Mouse (Mus musculus) regulatory T cell (primary cell): ENCODE data around the gene Rint1.
"Not testable (repeated sequence)": the region's sequence is repeated elsewhere in the genome, so short reads cannot be mapped to it uniquely, and the experiment has no call there.

Experiments
- in situ Hi-C: fragments of 300-600 bp; cut with MboI, MseI; formaldehyde crosslinking; loops from one replicate; pipeline ENCODE4 v1.15.1; 2025; ENCODE audit warnings: high pct_unique_total_duplicates

Rint1 gene

DNA sequence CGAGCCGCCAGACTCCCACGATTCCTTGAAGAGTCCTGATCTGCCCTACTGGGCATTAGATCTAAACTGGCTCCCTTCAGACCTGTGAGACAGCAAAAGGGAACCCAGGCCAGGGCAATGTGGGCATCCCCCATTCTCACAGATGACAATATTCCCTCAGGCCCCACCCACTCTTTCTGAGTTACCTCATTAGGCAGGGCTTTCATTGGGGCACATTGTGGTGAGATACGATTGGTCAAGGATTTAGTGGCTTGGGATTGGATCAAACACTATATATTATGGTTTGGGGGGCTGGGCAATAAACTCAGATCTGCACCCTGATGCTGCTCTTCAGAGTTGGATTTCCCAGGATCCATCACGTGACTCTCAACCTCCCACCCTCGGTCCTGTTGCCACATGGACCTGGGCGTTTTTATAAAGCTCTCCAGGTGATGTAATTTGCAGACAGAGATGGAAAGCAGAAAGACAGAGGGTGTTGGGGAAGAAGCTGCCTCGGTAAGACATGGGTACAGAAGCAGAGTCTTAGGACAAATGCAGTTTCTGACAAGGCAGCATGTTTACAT lies 36.7 kb downstream of the Rint1 start:
- in situ Hi-C loops = no loop called here

DNA sequence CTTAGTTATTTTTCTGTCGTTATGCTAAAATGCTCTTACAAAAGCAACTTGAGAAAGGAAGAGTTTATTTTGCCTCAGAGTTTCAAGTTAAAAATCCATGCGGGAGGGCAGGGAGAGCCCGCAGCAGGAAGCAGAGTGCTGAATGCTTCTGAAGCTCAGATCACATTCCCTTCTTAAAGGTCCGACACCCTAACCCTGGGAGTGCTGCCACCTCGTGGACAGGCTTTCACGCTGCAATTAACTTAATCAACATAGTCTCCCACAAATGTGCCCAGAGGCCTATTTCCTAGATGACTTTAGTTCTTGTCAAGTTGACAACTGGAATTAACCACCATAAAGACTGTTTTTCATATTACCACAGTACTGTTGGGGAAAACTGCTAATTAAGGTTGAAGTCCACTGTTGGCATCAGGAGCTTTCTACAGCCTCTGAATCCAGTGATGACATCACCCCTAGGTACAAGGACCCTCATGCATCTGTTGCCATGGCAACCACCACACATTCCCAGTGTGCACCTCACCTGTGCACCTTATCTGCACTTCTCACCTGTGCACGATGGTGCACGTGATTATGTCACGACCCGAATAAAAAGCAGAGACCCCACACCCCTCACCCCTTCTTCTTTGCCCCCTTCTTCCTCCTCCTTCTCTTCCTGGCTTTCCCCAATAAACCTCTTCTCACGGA lies 39.0 kb downstream of the Rint1 start:
- in situ Hi-C loops = no loop called here

DNA sequence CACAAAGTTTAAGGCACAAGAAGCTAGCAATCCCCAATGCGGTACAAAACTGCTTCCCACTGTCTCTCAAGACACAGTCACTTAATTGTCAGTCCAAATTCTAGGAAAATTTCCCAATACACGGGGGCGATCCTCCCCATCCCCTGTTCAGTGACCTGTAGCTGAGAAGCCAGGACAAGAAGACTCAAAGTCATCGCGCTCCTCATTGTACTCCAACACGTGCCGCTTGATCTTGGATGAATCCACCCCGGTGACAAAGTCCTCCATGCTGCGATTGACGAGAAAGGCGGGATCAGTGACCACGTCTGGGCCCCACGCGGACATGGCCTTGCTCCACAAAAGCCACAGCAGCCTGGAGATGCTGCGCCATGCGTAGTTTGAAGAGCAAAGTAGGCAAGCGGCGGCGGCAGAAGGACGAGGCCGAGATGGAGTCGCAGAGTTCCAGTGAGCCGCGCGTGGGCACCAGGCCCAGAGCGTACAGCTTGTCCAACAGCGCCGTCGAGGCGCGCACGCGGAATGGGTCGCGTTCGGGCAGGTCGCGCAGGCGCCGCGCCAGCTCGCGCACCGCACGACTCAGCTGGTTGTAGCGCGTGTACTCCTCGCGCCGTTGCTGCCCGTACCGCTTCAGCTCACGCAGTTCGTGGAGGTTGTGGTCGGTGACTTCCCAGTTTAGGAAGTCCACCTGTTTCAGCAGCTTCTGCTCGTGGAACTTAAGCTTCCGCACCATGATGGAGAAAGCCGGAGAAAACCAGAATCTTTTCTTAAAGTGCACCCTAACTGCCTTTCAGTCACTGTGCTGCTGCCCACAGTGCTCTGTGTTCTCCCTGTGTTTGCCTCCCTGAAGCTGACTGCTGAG lies 43.6 kb downstream of the Rint1 start:
- in situ Hi-C loops = no loop called here

DNA sequence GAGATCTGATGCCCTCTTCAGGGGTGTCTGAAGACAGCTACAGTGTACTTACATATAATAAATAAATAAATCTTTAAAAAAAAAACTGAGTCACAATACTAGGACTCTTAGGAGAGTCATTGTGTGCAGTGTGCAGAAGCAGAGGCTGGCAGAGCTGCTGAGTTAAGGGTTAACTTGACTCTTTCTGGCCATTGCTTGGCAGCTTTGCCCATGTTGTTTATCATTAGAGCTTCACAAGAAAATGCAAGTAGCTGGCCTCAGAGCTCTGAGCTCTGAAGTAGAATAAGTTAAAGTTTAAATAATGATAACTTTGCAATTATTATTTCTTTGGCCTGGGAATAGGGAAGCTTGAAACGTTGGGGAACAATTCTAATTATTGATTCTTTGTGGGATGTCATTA lies 48.2 kb downstream of the Rint1 start:
- in situ Hi-C loops = not testable (repeated sequence)

DNA sequence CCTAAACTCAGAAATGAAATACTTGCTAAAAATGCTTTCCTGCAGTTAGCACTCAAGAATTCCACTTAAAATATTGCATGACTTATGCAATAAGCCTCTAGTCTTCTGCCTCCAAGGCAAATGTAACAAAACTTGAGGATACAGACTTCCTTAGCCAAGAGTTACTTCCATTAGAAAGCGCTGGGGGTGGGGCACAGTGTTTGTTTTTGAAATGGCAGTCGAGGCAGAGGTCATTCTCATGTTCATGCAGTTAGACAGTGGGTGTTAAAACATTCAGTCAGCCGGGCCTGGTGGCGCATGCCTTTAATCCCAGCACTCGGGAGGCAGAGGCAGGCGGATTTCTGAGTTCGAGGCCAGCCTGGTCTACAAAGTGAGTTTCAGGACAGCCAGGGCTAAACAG lies 50.6 kb downstream of the Rint1 start:
- in situ Hi-C loops = no loop called here

DNA sequence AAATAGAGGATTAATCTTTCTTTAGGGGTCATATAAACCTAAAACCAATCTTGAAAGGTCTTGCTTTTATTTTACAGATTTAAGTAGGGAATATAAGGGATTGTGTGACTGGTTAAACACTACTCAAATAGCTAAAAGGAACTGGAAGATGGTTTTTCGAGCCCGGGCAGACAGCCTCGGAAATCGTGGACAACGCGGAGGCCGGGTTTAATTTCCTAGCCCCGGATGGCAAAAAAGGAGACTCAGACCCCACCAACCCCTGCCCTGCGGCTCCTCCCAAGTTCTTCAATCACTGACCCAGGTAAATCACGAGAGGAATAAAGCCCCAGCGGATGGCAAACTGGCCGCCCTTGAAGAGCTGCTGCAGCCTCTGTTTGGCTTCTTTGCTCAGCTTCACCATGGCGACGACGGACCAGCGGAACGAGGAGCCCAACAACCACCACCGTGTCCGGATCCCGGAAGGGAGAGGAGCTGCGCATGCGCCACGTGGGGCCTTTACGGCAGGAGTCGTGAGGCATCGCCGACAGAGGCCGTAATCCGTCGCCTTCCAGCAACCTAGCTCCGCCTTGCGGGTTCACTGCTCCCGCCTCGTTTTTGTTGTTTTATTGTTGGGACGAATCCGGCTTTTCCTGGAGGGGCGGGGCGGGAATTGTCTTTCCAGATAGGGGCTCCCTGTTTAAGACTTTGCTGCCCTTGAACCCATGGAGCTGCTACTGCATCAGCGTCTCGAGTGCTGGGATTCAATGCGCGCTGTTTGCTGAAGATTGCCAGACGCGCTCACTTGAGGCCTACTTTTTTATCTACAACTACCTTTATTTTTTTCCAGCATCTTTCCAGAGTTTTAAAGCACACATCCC lies 56.4 kb downstream of the Rint1 start, which contains the start of gene Tomm7:
Gene Tomm7 (minus strand): TSS at position 488 of the 857 bp plus-strand sequence.
- in situ Hi-C loops = no loop called here

DNA sequence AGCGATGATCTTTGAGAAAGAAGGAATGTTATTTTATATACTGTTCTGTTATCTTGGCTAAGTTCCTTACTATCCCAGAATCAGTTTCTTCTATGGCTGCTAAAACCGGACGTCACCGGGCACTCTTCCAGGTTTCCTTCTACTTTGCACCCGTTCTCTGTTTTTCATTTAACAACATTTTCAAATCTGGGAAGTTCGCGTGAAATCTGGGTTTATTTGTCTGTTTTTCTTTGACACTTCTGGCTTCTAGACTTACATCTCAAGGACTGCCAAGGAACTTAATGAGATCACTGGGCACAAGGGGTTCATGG lies 57.0 kb downstream of the Rint1 start:
- in situ Hi-C loops = no loop called here

DNA sequence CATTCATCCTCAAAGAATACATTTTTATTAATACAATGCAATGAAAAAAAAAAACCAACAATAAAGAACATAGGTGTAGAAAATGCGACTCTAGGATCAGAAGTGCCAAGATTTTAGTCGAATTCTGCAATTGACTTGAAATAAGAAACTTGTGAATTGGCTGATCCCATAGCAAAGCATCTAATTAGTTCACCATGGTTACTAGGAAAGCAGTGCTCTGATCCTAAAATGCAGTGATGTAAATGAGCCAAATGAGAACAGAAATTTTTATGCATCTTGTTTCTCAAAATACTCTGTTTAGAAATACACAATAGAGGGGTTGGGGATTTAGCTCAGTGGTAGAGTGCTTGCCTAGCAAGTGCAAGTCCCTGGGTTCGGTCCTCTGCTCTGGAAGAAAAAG lies 57.6 kb downstream of the Rint1 start:
- in situ Hi-C loops = no loop called here

DNA sequence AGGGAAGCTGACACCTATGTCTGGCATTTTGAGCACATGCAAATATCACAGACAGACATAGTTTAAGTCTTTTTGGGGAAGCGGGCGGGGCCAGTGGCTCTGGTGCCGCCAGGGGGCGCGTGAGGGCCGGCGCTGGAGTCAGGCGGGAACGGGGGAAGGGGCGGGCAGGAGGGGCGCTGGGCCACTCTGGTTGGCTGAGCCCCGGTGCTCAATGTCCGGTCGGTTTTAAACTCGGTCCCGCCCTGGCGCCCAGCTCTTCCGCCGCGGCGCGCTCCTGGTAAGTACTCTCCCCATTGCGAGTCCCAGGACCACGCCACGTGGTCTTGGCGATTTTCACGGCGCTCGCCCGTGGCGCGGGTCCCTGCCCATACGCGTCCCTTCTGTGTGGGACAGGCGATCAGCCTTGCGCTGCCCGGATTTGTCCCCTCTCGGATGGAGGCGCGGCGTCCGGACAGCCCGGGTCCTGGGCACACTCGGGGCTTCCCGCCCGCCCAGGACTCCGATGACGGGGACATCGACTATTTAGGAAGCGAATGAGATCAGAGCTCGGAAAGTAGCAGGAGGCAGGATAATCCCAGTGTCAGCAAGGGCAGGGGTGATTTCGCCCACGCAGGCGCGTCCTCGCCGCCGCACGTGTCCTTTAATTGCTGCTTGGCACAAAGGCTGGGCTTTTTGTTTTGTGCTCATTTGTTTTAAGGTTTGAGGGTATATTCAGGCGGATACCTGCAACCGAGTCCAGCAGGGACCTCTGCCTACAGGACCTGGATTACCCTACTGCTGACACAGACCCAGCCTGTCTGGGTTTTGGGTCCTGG lies 63.0 kb downstream of the Rint1 start:
- in situ Hi-C loops = no loop called here

DNA sequence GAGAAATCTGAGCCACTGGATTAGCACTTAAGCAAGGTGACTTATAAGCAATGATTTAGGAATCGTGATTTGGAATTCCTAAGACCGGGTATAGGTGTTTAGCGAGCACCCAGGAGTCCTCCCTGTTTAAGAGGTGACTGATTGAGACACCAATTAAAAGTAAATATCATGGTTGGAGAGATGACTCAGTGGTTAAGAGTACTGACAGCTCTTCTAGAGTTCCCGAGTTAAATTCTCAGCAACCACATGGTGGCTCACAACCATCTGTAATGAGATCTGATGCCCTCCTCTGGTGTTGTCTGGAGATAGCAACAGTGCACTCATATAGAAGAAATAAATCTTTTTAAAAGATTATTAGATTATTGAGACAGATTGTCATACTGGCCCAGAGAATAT lies 63.6 kb downstream of the Rint1 start:
- in situ Hi-C loops = not testable (repeated sequence)

DNA sequence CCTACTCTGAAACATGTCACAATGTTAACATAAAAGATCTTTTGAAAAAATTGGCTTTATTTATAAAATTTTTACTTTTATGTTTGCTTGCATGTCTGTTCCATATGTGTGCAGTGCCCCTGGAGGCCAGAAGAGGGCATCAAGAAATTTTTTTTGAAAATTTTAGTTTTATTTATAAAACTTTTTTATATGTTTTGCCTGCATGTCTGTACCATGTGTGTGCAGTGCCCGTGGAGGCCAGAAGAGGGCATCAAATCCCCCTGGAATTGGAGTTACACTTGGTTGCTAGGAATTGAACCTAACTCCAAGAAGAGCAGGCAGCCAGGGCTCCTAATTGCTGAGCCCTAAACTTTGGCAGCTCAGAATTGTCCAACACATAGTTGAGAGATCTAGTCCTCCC lies 65.4 kb downstream of the Rint1 start:
- in situ Hi-C loops = not testable (repeated sequence)

DNA sequence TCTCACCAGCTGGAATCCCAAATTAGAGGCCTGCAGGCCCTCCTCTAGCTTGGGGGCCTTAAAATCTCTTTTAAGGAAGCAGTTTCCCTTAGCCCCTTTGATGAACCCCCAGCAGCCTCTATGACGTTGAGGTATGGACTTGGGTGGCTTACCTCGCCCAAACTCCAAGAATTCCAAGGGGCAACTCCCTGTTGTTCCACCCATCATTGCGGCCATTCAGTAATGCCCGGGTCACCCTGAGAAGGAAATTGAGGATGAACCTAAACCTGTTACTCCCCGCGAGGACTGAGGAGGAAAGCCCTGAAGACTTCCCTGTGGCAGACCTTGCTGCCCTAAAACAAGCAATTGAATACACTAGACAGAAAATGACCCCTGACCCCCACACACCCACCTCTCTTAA lies 68.0 kb downstream of the Rint1 start:
- in situ Hi-C loops = no loop called here

DNA sequence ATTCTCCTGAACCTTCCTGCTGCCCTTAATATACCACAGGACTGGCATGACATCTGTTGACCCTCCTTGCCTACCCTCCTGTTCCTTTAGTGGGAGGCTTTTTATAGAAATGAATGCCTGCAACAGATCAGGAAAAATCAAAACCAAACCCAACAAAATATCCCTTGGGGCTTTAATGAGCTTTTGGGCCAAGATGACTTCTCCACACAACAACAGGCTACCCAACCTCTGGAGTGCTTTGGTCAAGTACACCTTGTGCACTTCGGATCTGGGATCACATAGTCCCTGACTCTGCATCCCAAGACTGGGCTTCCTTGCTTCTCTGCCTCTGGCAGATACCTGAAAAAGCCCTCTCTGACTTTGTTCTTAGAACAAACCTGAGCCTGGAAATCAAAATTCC lies 68.7 kb downstream of the Rint1 start:
- in situ Hi-C loops = no loop called here

DNA sequence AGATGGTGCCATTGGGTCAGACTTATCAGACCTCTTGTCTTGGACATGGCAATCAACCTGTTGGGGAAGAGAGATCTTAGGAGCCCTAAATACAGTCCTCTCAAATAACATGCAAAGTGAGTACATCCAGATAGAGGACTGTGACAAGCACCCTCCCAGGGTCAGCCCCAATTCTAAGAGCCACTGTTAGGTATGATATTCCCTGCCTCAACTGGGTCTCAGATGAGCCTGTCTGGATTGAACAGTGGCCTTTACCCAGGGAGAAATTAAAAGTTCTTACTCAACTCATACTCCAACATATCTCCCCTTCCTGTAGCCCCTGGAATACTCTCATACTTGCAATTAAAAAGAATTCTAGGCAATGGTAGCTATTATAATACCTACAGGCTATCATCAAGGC lies 69.7 kb downstream of the Rint1 start:
- in situ Hi-C loops = no loop called here

DNA sequence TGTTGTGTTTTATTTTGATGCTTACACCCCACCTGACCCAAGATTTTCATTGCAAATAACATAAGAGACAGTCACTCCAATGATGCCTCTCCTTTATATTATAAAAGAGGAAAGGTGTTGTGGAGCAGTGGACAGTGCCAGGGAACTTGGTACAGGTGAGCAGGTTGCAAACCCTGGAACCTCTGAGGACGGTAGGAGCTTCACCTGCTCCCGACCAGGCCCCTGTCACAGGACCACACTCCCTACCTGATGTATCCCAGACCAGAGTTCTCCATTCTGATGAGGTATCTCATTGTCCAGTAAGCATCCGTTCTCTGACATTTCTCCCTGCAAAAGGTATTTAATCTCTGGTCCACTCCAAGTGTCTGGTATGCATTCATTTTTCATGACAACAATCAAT lies 70.5 kb downstream of the Rint1 start:
- in situ Hi-C loops = no loop called here

DNA sequence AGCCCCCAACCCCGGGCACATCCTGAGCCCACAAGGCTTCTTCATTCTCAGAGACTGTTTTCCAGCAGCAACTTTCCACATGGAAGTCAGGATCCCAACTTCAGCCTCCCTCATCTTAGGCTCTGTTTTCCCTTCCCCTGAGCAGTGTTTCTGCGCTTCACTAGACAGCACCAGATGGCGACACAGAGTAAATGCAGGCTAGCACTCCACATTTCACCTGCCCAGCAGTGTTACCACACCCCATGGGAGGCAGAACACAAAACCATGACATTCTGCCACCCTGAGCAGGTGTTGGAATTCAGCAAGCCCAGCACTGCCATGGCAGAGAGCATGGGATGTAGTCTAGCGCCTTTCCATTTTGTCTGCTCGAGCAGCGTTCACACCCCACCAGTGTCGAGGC lies 71.1 kb downstream of the Rint1 start:
- in situ Hi-C loops = no loop called here

DNA sequence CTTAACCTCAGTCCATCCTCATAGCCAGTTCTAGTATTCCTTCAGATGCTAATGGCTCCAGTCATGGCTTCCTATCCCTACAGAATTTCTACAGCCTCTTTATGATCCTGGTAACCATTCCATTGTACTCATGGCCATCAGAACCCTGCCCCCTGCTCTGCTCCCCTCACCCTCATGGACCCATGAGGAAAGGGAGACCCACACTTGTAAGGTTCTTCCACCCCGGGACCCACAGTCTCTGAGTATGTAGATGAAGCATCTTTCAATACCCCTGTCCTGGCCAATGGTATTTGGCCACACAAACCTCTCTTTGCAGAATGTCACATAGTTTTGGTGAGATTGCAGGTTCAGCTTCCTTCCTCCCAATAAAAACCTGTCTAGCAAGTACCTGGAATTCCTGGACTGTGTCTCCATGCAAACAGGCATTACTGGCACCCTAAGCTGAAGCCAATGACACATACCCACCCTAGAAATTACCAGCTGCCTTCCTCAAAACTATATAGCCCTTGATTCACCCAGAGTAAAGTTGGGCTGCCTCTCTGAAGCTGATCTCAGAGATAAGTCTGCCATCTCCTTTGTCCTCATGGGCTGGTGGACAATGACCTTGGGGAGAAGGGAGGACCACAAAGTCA lies 71.7 kb downstream of the Rint1 start:
- in situ Hi-C loops = no loop called here

DNA sequence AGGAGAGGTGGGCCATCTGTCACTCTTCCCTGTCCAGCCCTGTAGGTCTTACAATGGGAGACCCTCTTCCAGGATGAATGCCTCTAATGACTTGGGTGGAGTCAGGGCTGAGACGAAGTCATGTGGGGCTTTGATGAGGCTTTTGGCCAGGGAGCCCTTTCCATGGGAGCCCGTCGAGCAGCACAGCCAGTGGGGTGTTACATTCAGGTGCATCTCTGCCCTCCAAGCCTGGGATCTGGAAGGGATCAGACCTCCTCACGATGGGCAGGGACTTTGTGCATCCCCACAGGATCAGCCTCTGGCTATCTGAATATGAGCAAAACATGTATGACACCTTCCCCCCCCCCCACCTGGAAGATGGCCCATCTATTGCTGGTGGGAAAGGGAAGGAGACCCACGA lies 72.4 kb downstream of the Rint1 start:
- in situ Hi-C loops = loop anchor here (10.0 kb wide), 1 partner anchor 515 kb away; no protein-coding TSS in a partner anchor

DNA sequence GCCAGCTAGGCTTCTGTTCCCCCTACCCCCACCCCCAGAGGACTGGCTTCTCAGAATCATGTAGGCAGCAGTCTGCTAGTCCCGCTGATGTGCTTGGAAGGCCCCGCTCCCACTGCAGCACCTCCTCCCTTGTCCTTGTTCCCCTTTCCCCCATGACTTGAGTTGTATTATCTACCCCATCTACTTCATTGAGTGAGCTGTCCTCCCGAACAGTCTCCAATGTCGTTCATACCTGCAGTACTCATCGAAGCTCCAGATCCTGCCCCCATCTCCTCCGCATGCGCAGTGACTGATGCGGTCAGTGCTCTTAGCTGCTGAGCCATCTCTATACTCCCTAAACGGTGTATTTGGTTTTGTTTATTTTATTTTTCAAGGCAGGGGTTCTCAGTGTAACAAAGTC lies 74.2 kb downstream of the Rint1 start:
- in situ Hi-C loops = loop anchor here (10.0 kb wide), 1 partner anchor 513 kb away; no protein-coding TSS in a partner anchor

DNA sequence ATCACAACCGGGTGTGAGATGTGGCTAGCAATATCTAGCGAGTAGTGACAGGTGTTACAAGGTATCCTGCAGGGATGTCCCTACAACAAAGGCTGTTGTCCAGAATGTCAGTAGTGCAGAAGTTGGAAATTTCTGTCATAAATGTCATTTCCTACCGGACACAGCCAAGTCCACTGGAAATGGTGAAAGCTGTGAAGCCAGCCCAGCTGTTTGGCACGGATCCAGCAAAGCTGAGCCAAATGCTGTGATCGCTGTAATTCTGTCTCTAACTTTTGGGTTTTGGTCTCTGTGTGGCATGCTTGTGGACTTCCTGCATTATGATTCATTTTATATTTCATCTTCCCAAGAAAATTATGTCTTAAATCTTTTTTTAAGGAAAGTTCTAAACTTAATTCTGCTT lies 74.8 kb downstream of the Rint1 start:
- in situ Hi-C loops = loop anchor here (10.0 kb wide), 1 partner anchor 513 kb away; no protein-coding TSS in a partner anchor
